Mouse (Mus musculus): Measurements from ENCODE around the gene Got2.

DNA sequence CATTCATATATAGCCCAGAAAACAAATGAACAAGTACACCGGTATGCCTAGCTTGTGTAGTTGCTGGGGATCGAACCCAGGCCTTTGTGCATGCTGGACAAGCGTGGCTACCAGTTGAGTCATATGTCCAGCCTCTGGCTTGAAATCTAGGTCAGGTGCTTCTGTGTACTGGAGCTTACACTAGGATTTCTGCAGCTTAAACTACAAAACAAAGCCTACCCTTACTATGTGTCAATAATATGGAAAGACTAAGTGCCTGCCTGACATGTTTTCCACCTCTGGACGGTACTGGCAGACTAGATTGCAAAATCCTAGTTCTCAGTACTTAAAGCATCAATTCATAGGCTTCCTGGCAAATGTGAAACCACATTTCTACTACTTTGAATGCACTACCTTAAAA is 8.5 kb downstream of the Got2 start:
- no peak for TF ChIP-seq CTCF (IDR thresholded peaks at IDR 0.05; ENCODE audit: control insufficient read depth, insufficient read depth, insufficient replicate concordance, low read depth, low read length)
- TF ChIP-seq POLR2A (IDR thresholded peaks at IDR 0.05; ENCODE audit: control insufficient read depth, low read depth, low read length), result no peak
